Mouse (Mus musculus): ENCODE results near the gene Cldn18. TPM values are rescaled to one million over a fixed set of nuclear protein-coding genes. Genes with fewer than 3 reads are reported as not detected.

Gene Cldn18
- not detected for polyA plus RNA-seq (2014; fragmentation: Illumina TruSeq; extraction: RNeasy Lipid Tissue Mini Kit (QIAGEN cat#74804); ENCODE audit: low read depth, low replicate concordance)

DNA sequence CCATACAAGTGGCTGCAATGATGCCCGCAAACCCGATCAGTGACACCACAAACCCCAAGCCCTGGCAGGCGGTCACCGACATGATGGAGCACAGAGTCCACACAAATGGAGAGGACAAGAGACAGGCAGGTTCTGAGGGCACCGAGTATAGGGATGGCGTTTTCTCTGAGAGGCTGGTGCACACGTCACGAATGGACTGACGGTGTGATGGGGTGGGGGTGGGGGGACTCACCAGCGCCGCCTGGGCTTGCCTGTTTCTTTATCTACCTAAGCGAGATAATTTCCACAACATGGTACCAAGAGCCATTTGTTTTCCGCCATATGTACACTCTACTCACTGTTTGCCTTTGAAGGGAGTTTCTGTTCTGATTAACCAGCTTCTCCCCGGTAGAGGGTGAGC lies at the start of gene Cldn18:
Gene Cldn18 (minus strand): TSS at position 134 of the 400 bp plus-strand sequence.

Other genes starting within 250 kb of the Cldn18 start
- gene Armc8, start 148.4 kb downstream of the Cldn18 start, polyA plus RNA-seq (2014; fragmentation: Illumina TruSeq; extraction: RNeasy Lipid Tissue Mini Kit (QIAGEN cat#74804); ENCODE audit: low read depth, low replicate concordance): 46.8 TPM
- gene Dbr1, start 141.5 kb downstream of the Cldn18 start, polyA plus RNA-seq (2014; fragmentation: Illumina TruSeq; extraction: RNeasy Lipid Tissue Mini Kit (QIAGEN cat#74804); ENCODE audit: low read depth, low replicate concordance): 18.9 TPM
- gene A4gnt, start 104.8 kb downstream of the Cldn18 start, polyA plus RNA-seq (2014; fragmentation: Illumina TruSeq; extraction: RNeasy Lipid Tissue Mini Kit (QIAGEN cat#74804); ENCODE audit: low read depth, low replicate concordance): 20.9 TPM
- gene Dzip1l, start 87.8 kb downstream of the Cldn18 start, polyA plus RNA-seq (2014; fragmentation: Illumina TruSeq; extraction: RNeasy Lipid Tissue Mini Kit (QIAGEN cat#74804); ENCODE audit: low read depth, low replicate concordance): 1.5 TPM
- gene Sox14, start 158.9 kb upstream of the Cldn18 start, polyA plus RNA-seq (2014; fragmentation: Illumina TruSeq; extraction: RNeasy Lipid Tissue Mini Kit (QIAGEN cat#74804); ENCODE audit: low read depth, low replicate concordance): not detected